Mouse (Mus musculus) hindbrain, embryonic 15.5 days (tissue): ENCODE data around the gene Traf4. TPM values are rescaled to one million over a fixed set of nuclear protein-coding genes. Genes with fewer than 3 reads are reported as not detected.

Source experiments
- ATAC-seq: fragments of 200-750 bp; cut with Nextera tagmentation; 2 replicates; pipeline ENCODE4 v1.8.0; 2017; ENCODE audit warnings: low read depth, moderate number of reproducible peaks, moderate TSS enrichment; ENCODE audit not compliant: low FRiP score
- H3K27ac ChIP-seq: fragments of 300-500 bp; sonication (generic); replicated peaks from 2 replicates; pipeline ENCODE4 v1.5.1; 2015; ENCODE audit warnings: mild to moderate bottlenecking, inconsistent platforms
- H3K27me3 ChIP-seq: fragments of 300-500 bp; sonication (generic); 2 replicates; pipeline ENCODE4 v1.6.1; 2015; ENCODE audit warnings: control low read depth, inconsistent platforms
- H3K36me3 ChIP-seq: fragments of 300-500 bp; sonication (generic); 2 replicates; pipeline ENCODE4 v1.6.1; 2015; ENCODE audit warnings: control low read depth, inconsistent platforms
- H3K4me1 ChIP-seq: fragments of 300-500 bp; sonication (generic); replicated peaks from 2 replicates; pipeline ENCODE4 v1.6.1; 2015; ENCODE audit warnings: control low read depth, inconsistent platforms
- H3K4me2 ChIP-seq: fragments of 300-500 bp; sonication (generic); 2 replicates; pipeline ENCODE4 v1.6.1; 2015; ENCODE audit warnings: moderate library complexity, mild to moderate bottlenecking, inconsistent platforms
- H3K4me3 ChIP-seq: fragments of 300-500 bp; sonication (generic); 2 replicates; pipeline ENCODE4 v1.5.1; 2015; ENCODE audit warnings: mild to moderate bottlenecking, inconsistent platforms
- H3K9ac ChIP-seq: fragments of 300-500 bp; sonication (generic); 2 replicates; pipeline ENCODE4 v1.6.1; 2015; ENCODE audit warnings: inconsistent platforms
- H3K9me3 ChIP-seq: fragments of 300-500 bp; sonication (generic); 2 replicates; pipeline ENCODE4 v1.6.1; 2016; ENCODE audit warnings: control low read depth, inconsistent platforms
- WGBS: fragments of 180-500 bp; shearing (Covaris S2); methylation state at CpG from one replicate; pipeline ENCODE4 v1.1.7; 2015; 5-methylcytosine and 5-hydroxymethylcytosine counted together
- polyA plus RNA-seq: library from polyadenylated mRNA; unstranded; fragments of >200 nt; fragmentation: Nextera tagmentation; extraction: Ambion mirVana; gene quantifications from 2 replicates; pipeline ENCODE4 v1.2.1, GENCODE M21; 2015

Traf4 gene
- polyA plus RNA-seq, 1 experiment from 2014 or later, result 102 TPM

GRCm38 (mm10) chr11:78179438-78179999 lies 14.1 kb upstream of the Traf4 start:
- no peak overlapping the region for H3K9ac ChIP-seq
- WGBS, result 34% methylated on average over 8 of the region's 8 CpGs
- H3K27ac ChIP-seq, result no peak overlapping the region
- peak overlapping the region; percentile 78 for H3K4me3 ChIP-seq
- H3K4me2 ChIP-seq, result peak overlapping the region; percentile 87
- H3K36me3 ChIP-seq, result peaks cover 28% of the 10 kb centered on the region
- H3K4me1 ChIP-seq, result peaks cover 69% of the 10 kb centered on the region
- H3K27me3 ChIP-seq, result no peaks in the 10 kb centered on the region
- ATAC-seq, result no peak
- no peaks in the 10 kb centered on the region for H3K9me3 ChIP-seq

GRCm38 (mm10) chr11:78178859-78179437 lies 13.6 kb upstream of the Traf4 start:
- peak overlapping the region; percentile 56 for H3K9ac ChIP-seq
- WGBS, result 3% methylated on average over 29 of the region's 29 CpGs
- H3K36me3 ChIP-seq, result peaks cover 28% of the 10 kb centered on the region
- 0 out of 2 replicates have a peak, but pooled peaks have one; percentile 1 for ATAC-seq
- H3K4me1 ChIP-seq, result peaks cover 67% of the 10 kb centered on the region
- peak overlapping the region; percentile 87 for H3K4me2 ChIP-seq
- H3K27me3 ChIP-seq, result no peaks in the 10 kb centered on the region
- peak overlapping the region; percentile 78 for H3K4me3 ChIP-seq
- H3K27ac ChIP-seq, result peak overlapping the region; percentile 89
- no peaks in the 10 kb centered on the region for H3K9me3 ChIP-seq

- Histone ChIP-seq H3K27ac (peak overlapping the region; percentile 89), H3K4me1 (peaks cover 64% of the 10 kb centered on the region), H3K27me3 (no peaks in the 10 kb centered on the region), H3K9ac (peak overlapping the region; percentile 56), H3K36me3 (peaks cover 28% of the 10 kb centered on the region), H3K4me3 (peak overlapping the region; percentile 78), H3K4me2 (peak overlapping the region; percentile 87), H3K9me3 (no peaks in the 10 kb centered on the region)
- peak; percentile 82 for ATAC-seq
- WGBS, result under 1% methylated on average over 76 of the region's 84 CpGs
These were observed 12.8 kb upstream of the Traf4 start for GRCm38 (mm10) chr11:78177903-78178858.

- Histone ChIP-seq H3K9ac (no peak overlapping the region), H3K27me3 (no peaks in the 10 kb centered on the region), H3K27ac (peak overlapping the region; percentile 89), H3K4me3 (peak overlapping the region; percentile 78), H3K9me3 (no peaks in the 10 kb centered on the region), H3K4me1 (peaks cover 63% of the 10 kb centered on the region), H3K36me3 (peaks cover 28% of the 10 kb centered on the region), H3K4me2 (peak overlapping the region; percentile 87)
- ATAC-seq, result peak; percentile 1; the same call in 1 of the 2 replicates
- WGBS, result under 1% methylated on average over 10 of the region's 10 CpGs
These were observed 12.0 kb upstream of the Traf4 start for GRCm38 (mm10) chr11:78177437-78177836.

- WGBS, result 1% methylated on average over 23 of the region's 23 CpGs
- peak overlapping the region; percentile 57 for H3K9ac ChIP-seq
- no peaks in the 10 kb centered on the region for H3K9me3 ChIP-seq
These were observed 11.5 kb upstream of the Traf4 start for GRCm38 (mm10) chr11:78176905-78177331.

GRCm38 (mm10) chr11:78176402-78176862 lies 11.0 kb upstream of the Traf4 start, which contains the start of the genes Nek8 and Tlcd1:
TSS of gene Nek8 (minus strand) at chr11:78176675.
TSS of gene Tlcd1 (plus strand) at chr11:78176711.
- peaks cover 20% of the 10 kb centered on the region for H3K36me3 ChIP-seq
- H3K4me2 ChIP-seq, result peak within 1 kb of the TSS; percentile 87
- peak within 1 kb of the TSS; percentile 78 for H3K4me3 ChIP-seq
- peak; percentile 71 for ATAC-seq
- under 1% methylated on average over 32 of the region's 32 CpGs for WGBS
- no peaks in the 10 kb centered on the region for H3K9me3 ChIP-seq
- H3K27me3 ChIP-seq, result no peaks in the 10 kb centered on the region
- H3K27ac ChIP-seq, result peak within 1 kb of the TSS; percentile 89
- peaks cover 53% of the 10 kb centered on the region for H3K4me1 ChIP-seq
- peak within 1 kb of the TSS; percentile 57 for H3K9ac ChIP-seq

More at GRCm38 (mm10) chr11:78176905-78177331, 11.5 kb upstream of the Traf4 start:
- Histone ChIP-seq H3K4me2 (peak overlapping the region; percentile 87), H3K4me3 (peak overlapping the region; percentile 78), H3K27ac (peak overlapping the region; percentile 83), H3K36me3 (peaks cover 25% of the 10 kb centered on the region), H3K27me3 (no peaks in the 10 kb centered on the region), H3K4me1 (peaks cover 58% of the 10 kb centered on the region)
- ATAC-seq, result no peak

GRCm38 (mm10) chr11:78175771-78176401 lies 10.5 kb upstream of the Traf4 start:
- H3K4me1 ChIP-seq, result peaks cover 49% of the 10 kb centered on the region
- H3K4me2 ChIP-seq, result peak overlapping the region; percentile 87
- H3K9me3 ChIP-seq, result no peaks in the 10 kb centered on the region
- ATAC-seq, result no peak
- whole genome bisulfite sequencing, result 6% methylated on average over 9 of the region's 10 CpGs
- no peaks in the 10 kb centered on the region for H3K27me3 ChIP-seq
- H3K9ac ChIP-seq, result peak overlapping the region; percentile 57
- peaks cover 15% of the 10 kb centered on the region for H3K36me3 ChIP-seq
- peak overlapping the region; percentile 78 for H3K4me3 ChIP-seq
- peak overlapping the region; percentile 83 for H3K27ac ChIP-seq

- ATAC-seq, result no peak
- Histone ChIP-seq H3K9me3 (no peaks in the 10 kb centered on the region), H3K36me3 (peaks cover 1% of the 10 kb centered on the region; the same call in 1 of the 2 replicates), H3K27me3 (no peaks in the 10 kb centered on the region), H3K4me2 (no peak overlapping the region), H3K9ac (0 out of 2 replicates have a peak overlapping the region, but pooled peaks have one; percentile 1), H3K4me1 (peaks cover 36% of the 10 kb centered on the region), H3K27ac (no peak overlapping the region), H3K4me3 (no peak overlapping the region)
- WGBS, result 90% methylated on average over 3 of the region's 3 CpGs
These were observed 9.1 kb upstream of the Traf4 start for GRCm38 (mm10) chr11:78174506-78174905.

GRCm38 (mm10) chr11:78172748-78173383 lies 7.5 kb upstream of the Traf4 start:
- Histone ChIP-seq H3K4me1 (peaks cover 20% of the 10 kb centered on the region), H3K9ac (no peak overlapping the region), H3K4me3 (no peak overlapping the region), H3K4me2 (no peak overlapping the region), H3K27ac (no peak overlapping the region), H3K9me3 (no peaks in the 10 kb centered on the region), H3K27me3 (no peaks in the 10 kb centered on the region), H3K36me3 (no peaks in the 10 kb centered on the region)
- no peak for ATAC-seq
- 92% methylated on average over 19 of the region's 19 CpGs for WGBS

- no peaks in the 10 kb centered on the region for H3K9me3 ChIP-seq
- no peak overlapping the region for H3K4me2 ChIP-seq
- H3K36me3 ChIP-seq, result no peaks in the 10 kb centered on the region
- no peak overlapping the region for H3K27ac ChIP-seq
- H3K27me3 ChIP-seq, result no peaks in the 10 kb centered on the region
- peaks cover 13% of the 10 kb centered on the region for H3K4me1 ChIP-seq
- no peak overlapping the region for H3K9ac ChIP-seq
- H3K4me3 ChIP-seq, result no peak overlapping the region
- ATAC-seq, result no peak
- WGBS, result 82% methylated on average over 16 of the region's 16 CpGs
These were observed 6.8 kb upstream of the Traf4 start for GRCm38 (mm10) chr11:78172034-78172747.
